Mouse (Mus musculus) left cerebral cortex, postnatal 36 days (tissue): ENCODE results near the gene Mfsd4b1. TPM values are rescaled to one million over a fixed set of nuclear protein-coding genes. Genes with fewer than 3 reads are reported as not detected.

ENCODE experiments used
- DNase-seq, 2 experiments: peaks; one replicate each; pipeline ENCODE4 v3.0.0; 2021 to 2022; ENCODE audit warnings: low spot score in 2 of 2, mixed read lengths in 1 of 2
- intact Hi-C: fragments of 180-260 bp; cut with DNase I; formaldehyde crosslinking; loops from one replicate; pipeline ENCODE4 v1.15.1; 2025
- total RNA-seq, 2 experiments: library from RNA; stranded (reverse); gene quantifications; 2 replicates each; pipeline ENCODE4 v1.2.3; 2021

Mfsd4b1 gene
- total RNA-seq, 2 experiments from 2014 or later, result 0.57 to 0.79 TPM

- no peak for DNase-seq
- intact Hi-C loops, result no loop called here
Observed at GRCm38 (mm10) chr10:39975771-39976170, 49.3 kb downstream of the Mfsd4b1 start.

DNA sequence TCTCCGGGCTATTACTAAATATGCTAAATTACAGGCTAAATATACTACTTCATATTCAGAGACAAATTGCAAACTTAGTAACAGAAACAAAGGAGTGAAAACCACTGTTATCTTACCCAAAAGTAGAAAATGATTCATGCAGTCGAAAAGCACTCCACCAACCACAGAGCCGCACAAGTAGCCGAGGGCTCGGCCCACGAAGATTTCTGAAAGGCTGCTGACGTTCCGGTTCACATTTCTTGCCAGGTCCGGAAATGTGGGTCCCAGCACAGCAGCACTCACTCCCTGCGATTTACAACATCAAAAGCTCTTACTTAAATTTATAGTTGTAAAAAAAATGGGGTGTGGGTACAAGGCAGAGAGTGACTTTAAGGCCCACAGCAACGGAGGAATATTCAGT, 50.1 kb downstream of the Mfsd4b1 start:
- intact Hi-C loops, result no loop called here
- DNase-seq, result no peak

GRCm38 (mm10) chr10:39967512-39967911, 57.6 kb downstream of the Mfsd4b1 start:
- intact Hi-C loops, result loop anchor here (5.0 kb wide), 1 partner anchor 75 kb away; no protein-coding TSS in a partner anchor

GRCm38 (mm10) chr10:39961906-39962305, 63.2 kb downstream of the Mfsd4b1 start:
- DNase-seq, result no peak
- intact Hi-C loops, result no loop called here

More at GRCm38 (mm10) chr10:39967512-39967911, 57.6 kb downstream of the Mfsd4b1 start:
- DNase-seq, result no peak

GRCm38 (mm10) chr10:39960441-39960822, 64.6 kb downstream of the Mfsd4b1 start:
- DNase-seq, result no peak
- intact Hi-C loops, result no loop called here

GRCm38 (mm10) chr10:39959761-39960440, 65.2 kb downstream of the Mfsd4b1 start, which contains the start of gene Mfsd4b3:
Gene Mfsd4b3, minus strand, starts transcription at chr10:39960153.
- peak; percentile 78 to 87 for DNase-seq
- intact Hi-C loops, result loop anchor here (5.0 kb wide), 1 partner anchor 67 kb away; the partner anchor contains the start of gene Mfsd4b1

GRCm38 (mm10) chr10:39958266-39958665, 66.8 kb downstream of the Mfsd4b1 start:
- no peak for DNase-seq
- intact Hi-C loops, result loop anchor here (1.0 to 5.0 kb wide), 2 partner anchors 69 to 254 kb away; partner anchors contain the start of gene Mfsd4b1

- no peak for DNase-seq
- intact Hi-C loops, result loop anchor here (5.0 kb wide), 1 partner anchor 71 kb away; the partner anchor contains the start of gene Mfsd4b1
Observed at GRCm38 (mm10) chr10:39956340-39956878, 68.7 kb downstream of the Mfsd4b1 start.

- DNase-seq, result no peak
- intact Hi-C loops, result loop anchor here (5.0 kb wide), 1 partner anchor 72 kb away; the partner anchor contains the start of gene Mfsd4b1
Observed at GRCm38 (mm10) chr10:39955163-39955562, 69.9 kb downstream of the Mfsd4b1 start.

Other genes starting within 250 kb of the Mfsd4b1 start
- gene Mfsd4b4, start 126.0 kb downstream of the Mfsd4b1 start, total RNA-seq, result 1 to 10 TPM; 8.1 to 9.0 TPM
- under 1 TPM; 0.18 to 0.47 TPM for gene Mfsd4b2, start 98.3 kb downstream of the Mfsd4b1 start, total RNA-seq
- under 1 TPM; 0.25 to 0.47 TPM for gene Mfsd4b3, start 65.1 kb downstream of the Mfsd4b1 start, total RNA-seq
- gene Mfsd4b5, start 38.6 kb downstream of the Mfsd4b1 start, total RNA-seq, result under 1 TPM in 1 of 2 experiments, not detected in 1; 0.43 TPM
- 1 to 10 TPM; 2.6 to 3.1 TPM for gene Slc16a10, start 117.0 kb upstream of the Mfsd4b1 start, total RNA-seq
- gene Rpf2, start 221.8 kb upstream of the Mfsd4b1 start, total RNA-seq, result 10 to 100 TPM; 19.3 to 21.3 TPM
- 10 to 100 TPM; 19.5 to 27.2 TPM for gene Gtf3c6, start 232.8 kb upstream of the Mfsd4b1 start, total RNA-seq